Mouse (Mus musculus): Measurements from ENCODE around the gene Usp25. TPM values are rescaled to one million over a fixed set of nuclear protein-coding genes. Genes with fewer than 3 reads are reported as not detected.

Usp25 gene
- 70.1 TPM for polyA plus RNA-seq (2015; fragmentation: Illumina TruSeq; extraction: RNeasy Lipid Tissue Mini Kit (QIAGEN cat#74804); ENCODE audit: insufficient read depth, low replicate concordance)

DNA sequence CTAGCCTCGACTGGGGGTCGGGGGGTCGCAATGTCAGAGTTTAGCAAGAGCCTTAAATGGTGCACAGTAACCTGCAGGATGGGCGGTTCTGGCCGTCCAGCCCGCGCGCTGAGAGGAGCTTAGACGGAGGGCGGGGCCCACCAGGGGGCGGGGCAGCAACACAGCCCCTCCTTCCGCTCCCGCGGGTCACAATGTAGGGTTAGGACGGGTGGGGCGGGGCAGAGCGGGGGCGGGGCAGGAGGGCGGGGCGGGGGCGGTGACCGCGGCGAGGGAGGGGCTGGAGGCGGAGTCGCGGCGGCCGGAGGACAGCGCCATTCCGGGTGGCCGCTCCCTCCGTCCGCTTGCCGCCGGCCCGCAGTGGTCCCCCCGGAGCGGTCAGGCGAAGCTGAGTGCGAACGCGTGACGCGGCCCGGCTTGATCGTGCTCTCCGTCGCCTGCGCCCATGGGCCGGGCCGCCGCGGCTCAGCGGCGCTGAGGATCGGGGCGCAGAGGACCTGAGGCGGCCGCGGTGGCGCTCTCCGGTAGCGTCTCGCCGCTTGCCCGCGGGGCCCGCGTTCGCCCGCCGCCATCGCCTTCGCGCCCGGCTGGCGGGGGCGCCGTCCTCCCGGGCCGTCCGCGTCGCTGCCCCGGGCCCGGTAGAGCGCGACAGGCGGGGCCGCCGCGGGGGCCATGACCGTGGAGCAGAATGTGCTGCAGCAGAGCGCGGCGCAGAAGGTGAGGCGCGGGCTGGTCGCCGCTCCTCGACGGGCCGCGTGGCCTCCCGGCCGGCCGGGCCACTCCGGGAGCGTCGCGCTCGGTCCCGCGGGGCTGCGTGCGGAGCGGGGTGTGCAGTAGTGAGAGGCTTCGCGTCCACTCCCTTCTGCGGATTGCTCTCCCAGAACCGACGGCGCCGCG, at the start of gene Usp25:
TSS of gene Usp25 (plus strand) at position 280 of the 894 bp plus-strand sequence.

Data from spleen, adult 10 weeks (tissue).